Mouse (Mus musculus) lung, adult 2 months (tissue): Measurements from ENCODE around the gene Zc3h12a.

Experiments used
- CTCF ChIP-seq: fragments of 200-500 bp; IDR thresholded peaks from 2 replicates; pipeline ENCODE4 v1.5.1; 2011; ENCODE audit warnings: mild to moderate bottlenecking, low read length, control low read depth; ENCODE audit not compliant: insufficient read depth
- POLR2A ChIP-seq: fragments of 200-500 bp; IDR thresholded peaks from 2 replicates; pipeline ENCODE4 v1.6.1; 2011; ENCODE audit warnings: low read depth, mild to moderate bottlenecking, control low read depth, low read length, borderline replicate concordance; ENCODE audit errors: extremely low read depth

- no peak for TF ChIP-seq CTCF
- TF ChIP-seq POLR2A: no peak
Measured at GRCm38 (mm10) chr4:125149460-125149859, 21.8 kb upstream of the Zc3h12a start.
